8 mouse cellular contexts compared by ENCODE assay signal in the genomic region with DNA sequence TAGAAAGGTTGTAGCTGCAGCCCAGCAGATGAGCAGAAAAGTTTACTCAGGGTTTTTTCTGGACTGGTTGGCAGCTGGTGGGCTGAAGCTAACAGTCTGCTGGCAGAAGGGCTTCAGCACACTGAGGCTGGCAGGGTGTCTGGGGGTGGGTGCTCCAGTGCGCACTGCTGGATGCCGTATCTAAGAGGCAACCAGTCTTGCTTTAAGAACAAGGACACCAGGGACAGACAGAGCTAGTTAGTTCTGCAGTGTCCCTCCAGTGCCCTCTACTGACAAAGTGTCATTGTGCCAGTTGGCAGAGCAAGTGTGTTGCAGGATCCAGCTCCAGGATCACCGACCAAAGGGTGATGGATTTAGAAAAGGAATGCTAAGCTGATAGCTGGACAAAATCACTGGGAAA. TPM values are rescaled to one million over a fixed set of nuclear protein-coding genes. Genes with fewer than 3 reads are reported as not detected.
DNase-seq lines count a peak whose midpoint lies in the region; ATAC-seq and TF ChIP-seq lines count a peak whose summit lies in the region.

No protein-coding gene starts in this region.

- TF ChIP-seq EP300 in lung, postnatal 0 days (IDR thresholded peaks at IDR 0.05) = no peak

- peak; percentile 67 for DNase-seq in adrenal gland, adult 8-10 months
- DNase-seq in embryonic facial prominence, embryonic 10.5 days (ENCODE audit: low spot score) = peak; percentile 47
- DNase-seq in heart, postnatal 14 days = peak; percentile 48 to 67
- DNase-seq in layer of hippocampus, adult 18-20 months (ENCODE audit: low spot score in 2 of 2) = peak; percentile 53 to 80
- peak; percentile 77 for DNase-seq in lung, postnatal 0 days (ENCODE audit: low spot score)
- DNase-seq in retina, postnatal 1 day = peak; percentile 75
- DNase-seq in urinary bladder, postnatal 4 days (ENCODE audit: low spot score in 2 of 2) = no peak

- TF ChIP-seq CTCF in E14TG2a.4 (conservative IDR thresholded peaks at IDR 0.05; ENCODE audit: low read length) = peak; percentile 36
- peak; percentile 93 for TF ChIP-seq CTCF in lung, postnatal 0 days (IDR thresholded peaks at IDR 0.05)

- peaks cover 15% of the 10 kb centered on the region for H3K9me3 ChIP-seq in E14TG2a.4 (ENCODE audit: low read length)
- no peaks in the 10 kb centered on the region for H3K9me3 ChIP-seq in embryonic facial prominence, embryonic 10.5 days
- H3K9me3 ChIP-seq in lung, postnatal 0 days (ENCODE audit: low read length) = no peaks in the 10 kb centered on the region

- H3K9ac ChIP-seq in lung, postnatal 0 days (replicated peaks; ENCODE audit: low read depth) = no peak overlapping the region

- peaks cover 5% of the 10 kb centered on the region; the same call in 1 of the 2 replicates for H3K36me3 ChIP-seq in E14TG2a.4 (ENCODE audit: insufficient read depth, low read length)
- no peaks in the 10 kb centered on the region for H3K36me3 ChIP-seq in embryonic facial prominence, embryonic 10.5 days (replicated peaks)
- no peaks in the 10 kb centered on the region for H3K36me3 ChIP-seq in lung, postnatal 0 days (ENCODE audit: insufficient read depth, low read length)

- peak; percentile 59 for ATAC-seq in lung, postnatal 0 days

- intact Hi-C loops in heart, postnatal 14 days (cut with DNase I) = loop anchor here (1.0 to 5.0 kb wide), 2 partner anchors 101 to 229 kb away; no protein-coding TSS in a partner anchor

- 18% methylated on average over 3 of the region's 3 CpGs for WGBS in embryonic facial prominence, embryonic 10.5 days
- WGBS in lung, postnatal 0 days = 9% methylated on average over 3 of the region's 3 CpGs

- no peaks in the 10 kb centered on the region for H3K27me3 ChIP-seq in E14TG2a.4 (ENCODE audit: insufficient read depth, low read length)
- H3K27me3 ChIP-seq in embryonic facial prominence, embryonic 10.5 days (replicated peaks; ENCODE audit: low read depth, poor library complexity, severe bottlenecking) = peaks cover 20% of the 10 kb centered on the region
- H3K27me3 ChIP-seq in lung, postnatal 0 days (replicated peaks; ENCODE audit: insufficient read depth, low read length) = no peaks in the 10 kb centered on the region

- no peak overlapping the region for H3K4me2 ChIP-seq in lung, postnatal 0 days (replicated peaks; ENCODE audit: low read depth, low read length)

- no peak overlapping the region for H3K4me3 ChIP-seq in E14TG2a.4 (replicated peaks; ENCODE audit: low read length)
- no peak overlapping the region for H3K4me3 ChIP-seq in embryonic facial prominence, embryonic 10.5 days
- no peak overlapping the region for H3K4me3 ChIP-seq in lung, postnatal 0 days (ENCODE audit: low read depth, low read length)

- H3K27ac ChIP-seq in embryonic facial prominence, embryonic 10.5 days (replicated peaks) = no peak overlapping the region
- no peak overlapping the region for H3K27ac ChIP-seq in lung, postnatal 0 days (ENCODE audit: low read length)

- H3K4me1 ChIP-seq in E14TG2a.4 (replicated peaks; ENCODE audit: low read depth, low read length) = peaks cover 86% of the 10 kb centered on the region
- 0 out of 2 replicates have a peak, but pooled peaks cover 2% of the 10 kb centered on the region for H3K4me1 ChIP-seq in embryonic facial prominence, embryonic 10.5 days
- no peaks in the 10 kb centered on the region for H3K4me1 ChIP-seq in lung, postnatal 0 days (ENCODE audit: insufficient read depth, low read depth, low read length)

RNA-seq across cellular contexts. Expression of a gene that starts 11.2 kb away (rescaled TPM):
- 100 to 1,000 TPM in 2 of 4 experiments, 10 to 100 TPM in 2; 14.1 to 367 (median 92.9) TPM for total RNA-seq in adrenal gland, adult 8-10 months (2022)
- polyA plus RNA-seq in embryonic facial prominence, embryonic 10.5 days (2016; fragmentation: Nextera tagmentation; extraction: Ambion mirVana) = 6.0 and 6.5 TPM in 2 replicates
- under 1 TPM; 0.19 to 0.41 TPM for total RNA-seq in heart, postnatal 14 days (2021)
- 1 to 10 TPM; 4.7 to 5.6 TPM for total RNA-seq in layer of hippocampus, adult 18-20 months (2021)
- polyA plus RNA-seq in lung, postnatal 0 days (2015; fragmentation: Nextera tagmentation; extraction: Ambion mirVana) = 74.4 and 87.1 TPM in 2 replicates

RNA-seq across cellular contexts. Expression of a gene that starts 13.1 kb away (rescaled TPM):
- total RNA-seq in adrenal gland, adult 8-10 months (2022) = 10 to 100 TPM; 44.1 to 68.0 (median 53.9) TPM
- polyA plus RNA-seq in embryonic facial prominence, embryonic 10.5 days (2016; fragmentation: Nextera tagmentation; extraction: Ambion mirVana) = 10.3 and 10.5 TPM in 2 replicates
- total RNA-seq in heart, postnatal 14 days (2021) = 10 to 100 TPM; 27.9 to 30.2 TPM
- 10 to 100 TPM; 32.7 to 34.5 TPM for total RNA-seq in layer of hippocampus, adult 18-20 months (2021)
- 11.0 and 13.5 TPM in 2 replicates for polyA plus RNA-seq in lung, postnatal 0 days (2015; fragmentation: Nextera tagmentation; extraction: Ambion mirVana)

Comparison
In these comparisons a context has a peak if more than half of its experiments do, and no peak if none do; other contexts are left out.
1. DNase-seq: peak in adrenal gland, adult 8-10 months (single experiment), embryonic facial prominence, embryonic 10.5 days (single experiment), heart, postnatal 14 days (2 of 2), layer of hippocampus, adult 18-20 months (2 of 2), lung, postnatal 0 days (single experiment) and retina, postnatal 1 day (single experiment); none in urinary bladder, postnatal 4 days (0 of 2).